Mouse (Mus musculus) CD4-positive naive resting alpha-beta T cell, adult 57 days (primary cell): ENCODE results near the gene Scyl1. TPM values are rescaled to one million over a fixed set of nuclear protein-coding genes. Genes with fewer than 3 reads are reported as not detected.

Experiments
- total RNA-seq: library from RNA; stranded (reverse); gene quantifications from one replicate; pipeline ENCODE4 v1.2.4, GENCODE M21; 2023

Gene Scyl1
- total RNA-seq = 76.3 TPM

DNA sequence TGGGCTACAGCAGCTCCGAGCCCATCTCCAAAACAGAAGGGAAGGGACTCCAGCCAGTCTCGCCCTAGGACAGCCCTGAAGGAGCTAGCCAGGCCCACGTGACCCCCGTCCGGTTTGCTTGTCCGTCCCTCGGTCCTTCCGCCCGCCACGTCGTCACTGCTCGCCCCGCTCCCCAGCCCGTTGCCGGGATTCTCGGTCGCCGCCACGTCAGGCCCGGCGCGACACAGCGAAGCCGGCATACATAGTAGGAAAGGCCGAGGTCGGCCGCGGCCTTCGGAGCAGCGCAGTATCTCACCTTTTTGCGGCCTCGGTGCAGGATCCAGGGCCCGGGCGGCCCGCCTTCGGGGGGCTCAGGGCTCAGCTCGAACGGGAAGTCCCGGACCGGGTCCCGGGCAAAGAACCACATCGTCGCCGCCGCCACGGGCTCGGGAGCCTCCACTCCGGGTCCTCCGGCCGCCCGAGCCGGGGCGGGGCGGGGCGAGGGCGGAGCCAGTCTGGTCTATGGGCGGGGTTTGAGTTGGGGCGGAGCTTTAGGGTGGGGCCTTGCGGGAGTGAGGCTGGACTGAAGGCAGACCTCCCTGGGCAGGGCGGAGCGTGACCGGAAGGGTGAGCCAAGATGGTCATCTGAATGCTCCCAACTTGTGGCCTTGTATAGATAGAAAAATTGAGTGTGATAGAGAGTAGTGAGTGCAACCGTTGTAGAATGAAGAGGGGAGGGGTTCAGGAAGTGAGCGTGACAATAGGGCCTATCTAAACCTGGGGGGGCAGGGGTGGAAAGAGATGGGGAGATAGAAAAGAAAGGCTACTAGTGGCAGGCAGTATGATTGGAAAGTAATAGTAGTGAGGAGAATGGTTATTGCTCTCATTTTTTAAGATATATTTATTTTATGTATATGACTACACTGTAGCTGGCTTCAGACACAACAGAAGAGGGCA lies at the start of gene Scyl1:
Gene Scyl1 (minus strand): TSS at position 495 of the 936 bp plus-strand sequence.

DNA sequence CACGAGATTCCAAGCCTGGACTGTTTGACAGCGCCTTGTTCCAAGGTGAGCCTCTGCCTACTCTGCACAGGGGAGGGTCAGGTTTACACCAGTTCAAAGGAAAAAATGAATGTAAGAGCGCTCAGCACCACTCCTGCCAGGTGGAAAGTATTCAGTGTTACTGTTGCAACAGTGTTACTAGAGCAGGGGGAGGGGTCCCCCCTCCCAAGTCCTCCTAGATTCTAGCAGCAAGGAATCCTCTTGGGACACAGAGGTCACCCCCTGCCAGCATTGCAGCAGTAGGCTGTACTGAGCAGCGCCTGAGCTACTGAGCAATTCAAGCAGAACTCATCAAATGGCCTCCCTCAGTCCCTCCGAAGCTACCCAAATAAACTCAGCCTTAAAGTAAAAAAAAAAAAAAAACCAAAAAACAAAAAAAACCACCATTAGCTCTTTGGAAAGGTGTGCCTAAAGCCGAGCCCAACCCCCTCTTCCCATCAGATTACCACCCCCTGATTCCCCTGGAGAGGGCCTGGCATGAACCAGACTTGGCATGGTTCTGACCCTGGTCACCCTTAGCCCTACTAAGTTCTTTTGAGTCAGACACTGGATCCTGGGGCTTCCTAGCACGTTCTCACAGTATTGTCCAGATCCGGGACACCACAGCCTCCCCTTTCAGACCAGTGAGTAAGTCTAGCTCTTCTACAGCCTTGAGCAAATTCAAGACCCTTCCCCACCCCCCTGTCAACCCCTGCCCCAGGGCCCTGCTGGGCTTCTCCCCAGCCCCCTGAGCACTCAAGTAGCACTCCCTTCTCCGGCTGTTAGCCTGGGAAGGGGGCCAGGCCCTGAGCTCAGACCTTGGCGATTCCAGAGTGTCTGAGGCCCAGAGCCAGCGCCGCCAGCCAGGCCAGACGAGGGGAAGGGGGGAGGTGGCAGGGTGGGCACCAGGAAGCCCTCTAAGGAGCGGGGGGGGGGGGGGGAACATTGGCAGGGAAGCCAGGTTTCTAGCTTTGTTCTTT lies 30.6 kb downstream of the Scyl1 start, which contains the start of gene Ltbp3:
Gene Ltbp3 (plus strand): TSS at position 585 of the 998 bp plus-strand sequence.

DNA sequence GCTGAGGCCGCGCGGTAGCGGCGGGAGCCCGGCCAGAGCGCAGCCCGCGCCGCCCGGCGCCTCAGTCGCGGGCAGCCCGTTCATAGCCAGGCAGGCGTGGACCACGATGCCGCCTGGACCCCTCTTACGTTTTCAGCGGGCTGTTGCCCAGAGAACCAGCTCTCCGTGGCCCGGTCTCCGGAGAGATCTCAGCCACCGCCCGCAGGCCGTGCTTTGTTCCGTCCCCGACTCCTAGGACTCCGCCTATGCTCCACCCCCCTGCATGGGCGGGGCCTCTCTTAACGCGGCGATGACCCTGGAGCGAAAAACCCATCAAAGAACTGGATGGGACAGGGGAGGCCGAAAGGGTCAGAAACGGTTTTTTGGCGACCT lies 41.8 kb downstream of the Scyl1 start, which contains the start of gene Fam89b:
Gene Fam89b (minus strand): TSS at position 210 of the 372 bp plus-strand sequence.

DNA sequence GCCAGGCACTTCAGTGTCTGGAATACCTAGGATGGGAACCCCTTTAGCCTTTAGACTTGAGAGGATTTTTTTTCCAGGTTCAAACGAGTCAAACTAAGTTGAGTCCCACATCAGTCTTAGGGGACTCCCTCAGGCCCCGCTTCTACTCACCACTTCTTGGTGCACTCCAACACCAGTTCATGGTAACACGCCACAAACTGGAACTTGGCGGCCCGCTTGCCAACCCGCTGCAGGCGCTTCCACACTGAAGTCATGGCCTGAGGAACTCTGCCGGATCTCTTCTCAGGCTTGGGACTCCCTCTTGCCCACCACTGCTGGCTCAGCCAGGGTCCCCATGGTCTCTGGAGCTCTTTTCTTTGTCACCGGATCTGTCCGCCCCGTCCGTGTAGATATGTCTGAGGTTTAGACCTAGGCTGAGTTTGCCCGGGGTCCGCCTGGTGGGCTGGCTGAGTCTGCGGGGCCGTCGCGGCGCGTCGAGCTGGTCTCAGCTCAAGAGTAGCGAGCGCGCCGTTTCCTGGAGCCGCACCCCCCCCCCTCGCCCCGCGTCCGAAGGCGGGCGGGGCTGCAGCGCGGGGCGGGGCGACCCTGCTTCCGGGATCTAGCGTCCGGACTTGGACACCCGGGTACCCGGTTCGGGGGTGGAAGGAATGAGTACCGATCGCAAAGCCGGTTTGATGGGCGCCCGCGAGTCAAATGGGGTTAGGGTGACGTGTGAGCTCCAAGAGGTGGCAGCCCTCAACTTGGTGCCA lies 45.3 kb downstream of the Scyl1 start, which contains the start of gene Ehbp1l1:
Gene Ehbp1l1 (minus strand): TSS at position 551 of the 749 bp plus-strand sequence.

Other genes with a start within 250 kb of the Scyl1 start
- not detected for gene Ovol1, start 210.8 kb downstream of the Scyl1 start, total RNA-seq
- gene Ap5b1, start 203.4 kb downstream of the Scyl1 start, total RNA-seq = 24.4 TPM
- gene Rnaseh2c, start 169.5 kb downstream of the Scyl1 start, total RNA-seq = 97.8 TPM
- 120 TPM for gene Kat5, start 161.2 kb downstream of the Scyl1 start, total RNA-seq
- gene Rela, start 133.9 kb downstream of the Scyl1 start, total RNA-seq = 154 TPM
- gene Sipa1, start 107.7 kb downstream of the Scyl1 start, total RNA-seq = 202 TPM
- gene Map3k11, start 82.7 kb downstream of the Scyl1 start, total RNA-seq = 51.2 TPM
- 191 TPM for gene Pcnx3, start 82.5 kb downstream of the Scyl1 start, total RNA-seq
- not detected for gene Kcnk7, start 67.1 kb downstream of the Scyl1 start, total RNA-seq
- 25.5 TPM for gene Ehbp1l1, start 45.1 kb downstream of the Scyl1 start, total RNA-seq
- 33.6 TPM for gene Fam89b, start 41.8 kb downstream of the Scyl1 start, total RNA-seq
- 2.5 TPM for gene Ltbp3, start 30.5 kb downstream of the Scyl1 start, total RNA-seq
- gene Frmd8, start 103.9 kb upstream of the Scyl1 start, total RNA-seq = 161 TPM
- gene Slc25a45, start 106.4 kb upstream of the Scyl1 start, total RNA-seq = 29.7 TPM
- 2.4 TPM for gene Tigd3, start 122.7 kb upstream of the Scyl1 start, total RNA-seq
- 153 TPM for gene Dpf2, start 141.6 kb upstream of the Scyl1 start, total RNA-seq
- 0.38 TPM for gene Cdc42ep2, start 153.4 kb upstream of the Scyl1 start, total RNA-seq
- 60.3 TPM for gene Pola2, start 192.8 kb upstream of the Scyl1 start, total RNA-seq
- not detected for gene Slc22a20, start 214.7 kb upstream of the Scyl1 start, total RNA-seq
- gene Capn1, start 244.5 kb upstream of the Scyl1 start, total RNA-seq = 129 TPM